Mouse (Mus musculus): ENCODE results near the gene Psmd9.

DNA sequence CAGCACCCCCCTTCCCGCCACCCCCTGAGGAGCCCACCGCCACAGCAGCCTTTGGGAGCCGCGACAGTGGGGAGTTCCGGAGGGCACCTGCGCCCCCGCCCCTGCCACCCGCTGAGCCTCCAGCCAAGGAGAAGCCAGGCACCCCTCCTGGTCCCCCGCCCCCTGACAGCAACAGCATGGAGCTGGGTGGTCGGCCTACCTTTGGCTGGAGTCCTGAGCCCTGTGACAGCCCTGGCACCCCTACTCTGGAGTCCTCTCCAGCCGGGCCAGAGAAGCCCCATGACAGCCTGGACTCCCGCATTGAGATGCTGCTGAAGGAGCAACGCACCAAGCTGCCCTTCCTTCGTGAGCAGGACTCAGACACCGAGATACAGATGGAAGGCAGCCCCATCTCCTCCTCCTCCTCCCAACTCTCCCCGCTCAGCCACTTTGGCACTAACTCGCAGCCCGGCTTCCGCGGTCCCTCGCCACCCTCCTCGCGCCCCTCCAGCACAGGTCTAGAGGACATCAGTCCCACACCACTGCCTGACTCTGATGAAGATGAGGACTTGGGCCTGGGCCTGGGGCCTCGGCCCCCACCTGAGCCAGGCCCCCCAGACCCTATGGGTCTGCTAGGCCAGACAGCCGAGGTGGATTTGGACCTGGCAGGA lies 21.0 kb upstream of the Psmd9 start:
- TF ChIP-seq POLR2A (IDR thresholded peaks at IDR 0.05; ENCODE audit: low read depth, low read length): no peak
- TF ChIP-seq CTCF (IDR thresholded peaks at IDR 0.05; ENCODE audit: extremely low read depth, insufficient read length, insufficient replicate concordance, low read depth, low read length): no peak

Measured in small intestine, adult 2 months (tissue).